Mouse (Mus musculus): Measurements from ENCODE around the gene Efna5. TPM values are rescaled to one million over a fixed set of nuclear protein-coding genes. Genes with fewer than 3 reads are reported as not detected.

Efna5 gene
- 2.1 and 2.5 TPM in 2 replicates for polyA plus RNA-seq (2012; rRNA removed)

DNA sequence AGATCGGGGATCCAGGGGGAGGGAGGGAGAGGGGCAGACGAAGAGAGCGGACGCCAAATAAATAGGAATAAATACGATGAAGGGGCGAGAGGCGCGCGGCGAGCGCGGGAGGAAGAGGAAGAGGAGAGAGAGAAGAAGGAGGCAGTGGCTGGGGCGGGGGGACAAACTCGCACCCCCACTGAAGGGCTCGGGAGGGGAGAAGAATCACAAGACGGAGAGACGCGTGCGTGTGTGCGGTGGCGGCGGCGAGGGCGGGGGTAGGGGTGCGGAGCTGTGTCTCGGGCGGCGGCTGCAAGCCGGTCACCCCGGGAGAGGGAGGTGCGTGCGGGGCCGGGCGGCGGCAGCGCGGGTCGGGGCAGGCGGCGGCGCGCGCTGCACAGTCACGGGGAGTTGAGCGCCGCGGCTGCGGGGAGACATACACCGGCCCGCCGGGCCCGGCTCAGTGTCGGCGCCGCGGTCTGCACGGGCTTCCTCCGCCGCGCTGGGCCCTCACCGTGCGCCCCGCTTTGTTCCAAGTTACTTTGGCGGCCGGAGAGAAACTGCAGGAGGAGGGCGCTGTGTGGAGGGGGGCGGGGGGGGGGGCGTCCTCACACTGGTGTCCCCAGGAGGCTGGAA is at the start of gene Efna5:
Gene Efna5, minus strand, starts transcription at position 142 of the 615 bp plus-strand sequence.
- no peaks in the 10 kb centered on the region for H3K36me3 ChIP-seq (ENCODE audit: control insufficient read depth, insufficient read depth, low read length)
- H3K27me3 ChIP-seq (replicated peaks; ENCODE audit: control insufficient read depth, insufficient read depth, low read length), result no peaks in the 10 kb centered on the region; the same call in 1 of the 2 replicates
- peak within 1 kb of the TSS; percentile 74 for H3K4me3 ChIP-seq (ENCODE audit: insufficient read depth, low read depth, low read length)
- TF ChIP-seq POLR2A (IDR thresholded peaks at IDR 0.05; ENCODE audit: low read depth, low read length) (no peak), CTCF (conservative IDR thresholded peaks at IDR 0.05; ENCODE audit: insufficient read depth, insufficient read length, low read depth, low read length) (no peak)
- no peaks in the 10 kb centered on the region for H3K4me1 ChIP-seq (ENCODE audit: control insufficient read depth, insufficient read depth, low read length)
- under 1% methylated on average over 59 of the region's 68 CpGs for WGBS
- peak within 1 kb of the TSS; percentile 77 for H3K27ac ChIP-seq (ENCODE audit: insufficient read depth, low read depth, low read length)
- peak; percentile 31 for DNase-seq

DNA sequence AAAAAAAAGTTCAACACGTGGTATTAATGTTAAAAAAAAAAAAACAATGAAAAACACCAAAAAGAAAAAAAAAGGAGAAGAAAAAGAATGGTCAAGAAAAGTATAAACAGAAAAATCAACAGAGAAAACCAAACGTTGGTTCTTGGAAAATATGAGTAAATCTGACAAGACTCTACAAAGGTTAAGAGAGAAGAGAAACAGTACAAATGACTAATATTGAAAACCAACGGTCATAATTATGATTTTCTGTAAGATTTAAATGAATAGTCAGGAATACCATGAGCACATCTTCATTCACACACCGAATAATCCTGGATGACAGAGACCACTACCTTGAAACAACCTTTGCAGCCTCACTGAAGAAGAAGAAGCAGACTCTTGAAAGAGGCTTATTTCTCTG is 34.2 kb upstream of the Efna5 start:
- no peak for TF ChIP-seq POLR2A (IDR thresholded peaks at IDR 0.05; ENCODE audit: low read depth, low read length)
- no peak for TF ChIP-seq CTCF (conservative IDR thresholded peaks at IDR 0.05; ENCODE audit: insufficient read depth, insufficient read length, low read depth, low read length)
- H3K4me1 ChIP-seq (ENCODE audit: control insufficient read depth, insufficient read depth, low read length), result no peaks in the 10 kb centered on the region
- H3K4me3 ChIP-seq (ENCODE audit: insufficient read depth, low read depth, low read length), result no peak overlapping the region
- H3K36me3 ChIP-seq (ENCODE audit: control insufficient read depth, insufficient read depth, low read length), result no peaks in the 10 kb centered on the region
- 80% methylated on average over 4 of the region's 4 CpGs for WGBS
- no peaks in the 10 kb centered on the region for H3K27me3 ChIP-seq (replicated peaks; ENCODE audit: control insufficient read depth, insufficient read depth, low read length)
- no peak for DNase-seq
- no peak overlapping the region for H3K27ac ChIP-seq (ENCODE audit: insufficient read depth, low read depth, low read length)

DNA sequence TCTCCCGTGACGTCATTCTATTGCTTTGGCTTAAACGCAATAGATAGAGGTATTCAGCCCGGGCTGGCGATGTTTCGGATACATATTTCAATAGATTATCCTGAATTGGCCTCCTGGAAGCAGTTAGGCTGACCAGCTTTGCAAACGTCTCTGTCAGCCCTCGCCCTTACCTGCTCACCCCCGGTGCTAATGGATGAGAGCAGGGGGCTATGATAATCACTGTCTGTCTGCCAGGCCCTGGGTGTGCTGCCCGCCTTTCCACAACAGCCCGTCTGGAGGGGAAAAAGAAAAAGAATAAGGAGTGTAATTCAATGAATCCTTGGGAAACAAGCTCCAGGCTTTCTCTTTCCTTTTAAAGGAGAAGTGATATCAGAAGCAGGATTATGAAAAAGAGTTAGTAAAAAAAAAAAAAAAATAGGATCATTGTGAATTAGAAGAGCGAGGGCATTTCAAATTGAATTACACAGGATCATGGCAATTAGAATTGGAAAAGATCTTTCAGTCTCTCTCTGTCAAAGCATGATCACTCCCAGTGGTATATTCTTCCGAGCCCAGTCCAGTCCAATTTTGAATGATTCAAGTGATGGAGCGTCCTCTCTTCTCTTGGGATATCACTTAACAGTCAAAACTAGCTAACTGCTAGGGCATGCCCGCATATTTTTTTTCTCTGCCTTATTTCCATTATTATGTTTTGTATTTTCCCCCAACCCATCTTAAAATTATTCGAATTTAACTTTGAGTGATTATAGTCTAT is 24.8 kb upstream of the Efna5 start:
- H3K36me3 ChIP-seq (ENCODE audit: control insufficient read depth, insufficient read depth, low read length), result no peaks in the 10 kb centered on the region
- no peak overlapping the region for H3K4me3 ChIP-seq (ENCODE audit: insufficient read depth, low read depth, low read length)
- WGBS, result 81% methylated on average over 16 of the region's 16 CpGs
- no peak overlapping the region for H3K27ac ChIP-seq (ENCODE audit: insufficient read depth, low read depth, low read length)
- TF ChIP-seq POLR2A (IDR thresholded peaks at IDR 0.05; ENCODE audit: low read depth, low read length), result no peak
- no peak for TF ChIP-seq CTCF (conservative IDR thresholded peaks at IDR 0.05; ENCODE audit: insufficient read depth, insufficient read length, low read depth, low read length)
- H3K4me1 ChIP-seq (ENCODE audit: control insufficient read depth, insufficient read depth, low read length), result no peaks in the 10 kb centered on the region
- no peaks in the 10 kb centered on the region for H3K27me3 ChIP-seq (replicated peaks; ENCODE audit: control insufficient read depth, insufficient read depth, low read length)
- no peak for DNase-seq

DNA sequence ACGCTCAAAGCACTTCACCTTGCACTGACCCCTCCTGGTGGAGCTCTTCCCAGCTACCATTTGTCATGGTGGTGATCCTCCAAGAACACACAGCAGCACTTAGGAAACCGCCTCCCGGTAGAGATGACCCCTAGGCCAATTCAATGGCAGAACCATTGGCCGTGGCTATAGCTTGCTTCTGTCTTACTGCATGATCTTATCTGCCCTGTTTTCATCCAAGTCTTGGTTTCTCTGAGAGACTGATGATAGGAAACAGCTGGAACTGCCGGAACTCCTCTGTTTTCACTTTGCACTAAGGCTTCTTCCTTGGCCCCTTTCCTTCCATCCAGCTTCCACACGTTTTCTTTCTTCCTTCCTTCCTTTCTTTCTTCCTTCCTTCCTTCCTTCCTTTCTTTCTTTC is 17.9 kb upstream of the Efna5 start:
- Histone ChIP-seq H3K4me1 (ENCODE audit: control insufficient read depth, insufficient read depth, low read length) (no peaks in the 10 kb centered on the region), H3K36me3 (ENCODE audit: control insufficient read depth, insufficient read depth, low read length) (no peaks in the 10 kb centered on the region), H3K4me3 (ENCODE audit: insufficient read depth, low read depth, low read length) (no peak overlapping the region), H3K27me3 (replicated peaks; ENCODE audit: control insufficient read depth, insufficient read depth, low read length) (no peaks in the 10 kb centered on the region), H3K27ac (ENCODE audit: insufficient read depth, low read depth, low read length) (no peak overlapping the region)
- TF ChIP-seq POLR2A (IDR thresholded peaks at IDR 0.05; ENCODE audit: low read depth, low read length), result no peak
- TF ChIP-seq CTCF (conservative IDR thresholded peaks at IDR 0.05; ENCODE audit: insufficient read depth, insufficient read length, low read depth, low read length), result no peak
- 62% methylated on average over 6 of the region's 6 CpGs for WGBS
- no peak for DNase-seq

DNA sequence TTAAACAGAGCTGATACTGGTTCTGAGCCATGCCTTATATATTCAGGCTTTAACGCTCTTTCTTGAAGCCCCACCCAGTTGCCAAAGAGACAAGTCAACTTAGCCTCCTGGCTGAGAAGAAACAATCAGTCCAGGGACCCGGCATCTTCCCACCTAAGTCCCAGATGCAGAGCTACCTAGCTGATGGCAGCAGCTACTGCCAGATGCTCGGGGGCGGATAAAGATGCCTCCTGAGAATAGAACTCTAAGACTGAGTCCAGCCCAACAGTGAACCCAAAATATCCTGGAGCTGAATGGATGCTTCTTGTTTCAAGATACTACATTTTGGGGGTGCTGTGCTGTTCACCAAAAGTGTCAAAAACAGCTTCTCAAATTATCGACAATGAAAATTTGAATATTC is 8.9 kb upstream of the Efna5 start:
- no peak overlapping the region for H3K4me3 ChIP-seq (ENCODE audit: insufficient read depth, low read depth, low read length)
- H3K27me3 ChIP-seq (replicated peaks; ENCODE audit: control insufficient read depth, insufficient read depth, low read length), result no peaks in the 10 kb centered on the region; the same call in 1 of the 2 replicates
- WGBS, result 89% methylated on average over 5 of the region's 5 CpGs
- H3K4me1 ChIP-seq (ENCODE audit: control insufficient read depth, insufficient read depth, low read length), result no peaks in the 10 kb centered on the region
- H3K27ac ChIP-seq (ENCODE audit: insufficient read depth, low read depth, low read length), result no peak overlapping the region
- TF ChIP-seq CTCF (conservative IDR thresholded peaks at IDR 0.05; ENCODE audit: insufficient read depth, insufficient read length, low read depth, low read length) (no peak), POLR2A (IDR thresholded peaks at IDR 0.05; ENCODE audit: low read depth, low read length) (no peak)
- H3K36me3 ChIP-seq (ENCODE audit: control insufficient read depth, insufficient read depth, low read length), result no peaks in the 10 kb centered on the region
- no peak for DNase-seq

DNA sequence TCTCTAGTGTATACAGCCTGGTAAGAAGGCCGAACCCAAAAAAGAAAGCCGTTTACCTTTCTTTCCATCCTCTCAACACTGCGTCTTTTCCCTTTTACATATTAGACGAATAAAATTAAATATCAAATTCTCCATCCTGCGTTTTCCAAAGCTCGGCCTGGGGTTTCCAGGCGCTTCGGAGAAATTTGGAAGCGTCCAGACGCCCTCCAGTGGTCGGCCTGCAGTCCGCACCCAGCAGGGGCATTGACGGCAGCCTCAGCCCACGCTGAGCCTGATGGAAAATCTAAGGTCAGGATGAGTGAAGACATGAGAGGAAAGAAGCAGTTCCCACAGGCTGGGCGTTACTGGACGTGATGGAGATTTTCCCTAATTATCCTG is 3.0 kb upstream of the Efna5 start:
- Histone ChIP-seq H3K36me3 (ENCODE audit: control insufficient read depth, insufficient read depth, low read length) (no peaks in the 10 kb centered on the region), H3K4me3 (ENCODE audit: insufficient read depth, low read depth, low read length) (peak overlapping the region; percentile 74), H3K27ac (ENCODE audit: insufficient read depth, low read depth, low read length) (no peak overlapping the region), H3K27me3 (replicated peaks; ENCODE audit: control insufficient read depth, insufficient read depth, low read length) (no peaks in the 10 kb centered on the region; the same call in 1 of the 2 replicates), H3K4me1 (ENCODE audit: control insufficient read depth, insufficient read depth, low read length) (no peaks in the 10 kb centered on the region)
- TF ChIP-seq CTCF (conservative IDR thresholded peaks at IDR 0.05; ENCODE audit: insufficient read depth, insufficient read length, low read depth, low read length) (peak; percentile 82), POLR2A (IDR thresholded peaks at IDR 0.05; ENCODE audit: low read depth, low read length) (no peak)
- under 1% methylated on average over 16 of the region's 16 CpGs for WGBS
- DNase-seq, result peak; percentile 71

DNA sequence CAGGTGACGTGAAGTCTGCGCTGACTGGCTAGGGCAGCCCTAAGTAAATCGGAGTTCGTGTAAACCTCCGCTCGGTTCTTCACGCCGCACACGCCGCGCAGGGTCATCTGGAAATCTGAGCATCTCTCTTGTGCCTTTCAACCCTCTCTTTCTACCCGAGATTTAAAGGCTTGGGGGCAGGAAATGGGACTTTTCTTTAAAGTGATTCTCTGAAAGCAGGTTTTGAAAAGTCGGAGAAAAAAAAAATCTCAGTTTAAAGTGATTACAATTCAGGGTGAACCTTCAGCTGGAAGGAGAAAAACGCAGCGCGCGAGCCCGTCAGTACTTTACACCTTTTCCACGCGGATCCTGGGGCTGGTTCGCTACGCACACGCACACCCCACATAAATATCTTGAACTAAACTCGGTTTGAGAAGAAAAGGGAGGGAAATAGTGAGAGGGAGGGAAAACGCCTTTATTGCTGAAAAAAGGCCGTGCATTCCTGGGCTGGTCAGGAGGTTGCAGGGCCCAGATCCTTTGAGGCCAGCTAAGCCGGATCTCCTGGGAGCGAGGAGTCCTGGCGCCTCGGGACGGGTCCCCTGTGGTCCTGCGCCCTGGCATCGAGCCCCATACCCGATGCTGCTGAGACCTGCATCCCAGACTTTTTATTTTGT is 2.5 kb upstream of the Efna5 start:
- Histone ChIP-seq H3K36me3 (ENCODE audit: control insufficient read depth, insufficient read depth, low read length) (no peaks in the 10 kb centered on the region), H3K27ac (ENCODE audit: insufficient read depth, low read depth, low read length) (no peak overlapping the region), H3K4me3 (ENCODE audit: insufficient read depth, low read depth, low read length) (peak overlapping the region; percentile 74), H3K27me3 (replicated peaks; ENCODE audit: control insufficient read depth, insufficient read depth, low read length) (no peaks in the 10 kb centered on the region; the same call in 1 of the 2 replicates), H3K4me1 (ENCODE audit: control insufficient read depth, insufficient read depth, low read length) (no peaks in the 10 kb centered on the region)
- TF ChIP-seq POLR2A (IDR thresholded peaks at IDR 0.05; ENCODE audit: low read depth, low read length) (no peak), CTCF (conservative IDR thresholded peaks at IDR 0.05; ENCODE audit: insufficient read depth, insufficient read length, low read depth, low read length) (no peak)
- WGBS, result under 1% methylated on average over 34 of the region's 34 CpGs
- DNase-seq, result peak; percentile 3
